Mouse (Mus musculus): ENCODE data around the gene Krt4. TPM values are rescaled to one million over a fixed set of nuclear protein-coding genes. Genes with fewer than 3 reads are reported as not detected.

Krt4 gene
- total RNA-seq, 2 experiments from 2014 or later = 0.33 TPM; not detected in 1

DNA sequence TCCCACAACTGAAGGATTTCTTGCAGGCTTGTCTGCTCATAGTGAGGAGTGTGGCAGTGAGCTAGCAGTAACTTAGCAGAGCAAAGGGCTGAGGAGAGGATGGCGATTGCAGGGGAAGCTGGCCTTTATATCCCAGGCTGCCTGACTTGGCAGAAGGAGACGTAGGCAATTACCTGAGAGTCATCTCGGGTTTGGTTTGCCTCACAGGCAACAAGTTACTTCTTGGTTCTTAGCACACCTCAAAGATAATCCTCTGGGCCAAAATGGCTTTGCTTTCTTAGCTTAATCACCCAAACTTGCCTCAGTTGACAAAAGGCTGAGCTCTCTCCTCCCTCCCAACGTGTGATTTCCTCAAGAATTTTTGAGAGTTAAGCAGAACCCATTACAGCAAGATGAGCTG is 31.7 kb downstream of the Krt4 start, which contains the start of gene Krt76:
Gene Krt76 (minus strand): TSS at position 101 of the 400 bp plus-strand sequence.
- DNase-seq = no peak

DNA sequence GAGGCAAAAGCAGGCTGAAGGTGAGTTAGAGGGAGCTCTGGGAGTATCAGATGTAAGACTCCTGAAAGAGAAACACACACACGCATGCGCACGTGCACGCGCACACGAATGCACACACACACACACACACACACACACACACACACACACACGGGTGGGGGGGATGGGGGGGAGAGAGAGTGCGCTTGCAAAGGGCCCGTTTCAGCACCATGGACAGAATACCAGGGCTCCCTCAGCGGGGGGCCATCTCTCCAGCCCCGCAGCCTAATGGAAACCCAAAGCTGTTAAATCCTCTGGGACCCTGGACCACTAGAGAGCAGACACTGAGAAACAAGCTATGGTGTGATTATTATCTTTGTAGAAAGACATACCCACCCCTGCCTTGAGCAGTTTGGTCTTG is 44.8 kb downstream of the Krt4 start:
- DNase-seq = no peak

DNA sequence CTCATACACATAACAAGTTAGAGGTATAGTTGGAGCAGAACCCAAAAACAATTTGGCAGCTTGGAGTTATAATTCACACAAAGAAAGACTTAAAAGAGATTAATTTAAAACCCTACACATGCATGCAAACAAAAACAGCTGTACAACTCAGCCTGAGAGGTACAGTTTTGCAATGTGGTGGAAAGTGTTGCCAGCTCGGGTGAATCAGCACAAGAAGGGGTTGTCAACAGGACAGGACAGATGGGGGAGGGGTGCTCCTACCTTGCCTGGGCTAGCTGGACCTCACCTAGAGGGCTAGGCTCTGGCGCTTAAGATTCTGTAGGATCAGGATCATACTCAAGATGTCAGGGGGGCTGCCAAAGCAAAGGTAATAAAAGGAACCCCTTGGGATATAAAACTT is 46.5 kb downstream of the Krt4 start:
- no peak for DNase-seq

DNA sequence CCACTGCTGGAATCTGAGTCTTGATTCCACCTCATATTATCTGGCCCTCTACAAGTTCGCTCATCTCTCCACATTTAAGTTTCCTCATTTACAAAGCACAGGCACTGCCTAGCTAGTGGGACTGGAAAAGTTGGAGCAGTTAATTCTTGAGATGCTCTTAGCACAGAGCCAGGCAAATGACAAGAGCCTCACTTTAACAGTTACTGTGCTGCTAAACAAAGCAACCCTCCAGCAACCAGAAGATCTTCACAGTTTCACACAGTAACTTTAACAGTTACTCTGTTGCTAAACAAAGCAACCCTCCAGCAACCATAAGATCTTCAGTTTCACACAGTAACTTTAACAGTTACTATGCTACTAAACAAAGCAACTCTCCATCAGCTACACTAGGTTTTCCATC is 50.2 kb downstream of the Krt4 start:
- DNase-seq = no peak

DNA sequence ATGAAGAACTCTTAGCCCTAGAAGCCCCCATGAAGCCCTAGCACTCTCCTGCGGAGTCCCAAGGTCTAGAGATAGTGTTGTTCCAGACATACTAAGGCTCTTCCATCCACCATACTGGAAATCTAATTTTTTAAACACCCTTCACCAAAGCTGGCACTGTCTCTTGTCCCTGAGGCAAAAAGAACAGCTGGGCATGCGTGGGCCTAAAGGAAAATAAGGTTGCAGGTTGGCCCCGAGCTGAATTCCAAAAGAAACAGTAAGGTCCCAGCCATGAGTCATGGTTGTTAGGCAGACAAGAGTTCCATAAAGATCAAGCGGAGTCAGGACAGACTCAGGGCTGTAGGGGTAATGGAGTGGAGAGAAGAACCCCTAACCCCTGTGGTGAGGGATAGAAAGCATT is 51.3 kb downstream of the Krt4 start:
- no peak for DNase-seq

DNA sequence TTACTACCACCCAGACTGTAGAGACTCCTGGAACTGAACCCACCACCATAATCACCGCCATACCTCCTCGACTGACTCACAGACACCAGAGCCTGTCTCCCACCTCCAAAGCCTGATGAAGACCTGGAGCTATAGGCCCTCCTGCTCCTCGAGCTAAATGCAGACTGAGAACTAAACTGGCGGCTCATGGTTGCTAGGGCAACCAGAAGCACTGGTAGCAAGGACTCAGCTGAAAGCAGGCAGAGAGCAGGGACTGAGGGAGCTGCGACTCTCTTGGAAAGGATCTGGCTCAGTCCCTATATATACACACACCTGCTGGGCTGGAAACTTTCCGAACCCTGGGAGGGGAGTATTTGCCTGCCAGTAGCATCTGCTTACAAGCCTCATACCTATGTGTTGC is 55.1 kb downstream of the Krt4 start, which contains the start of gene Krt77:
Gene Krt77 (minus strand): TSS at position 275 of the 400 bp plus-strand sequence.
- no peak for DNase-seq

Small RNAs within 50 kb of the gene (microRNA-seq; reads per million reads assigned to microRNA genes)
- 0 reads per million in 2 experiments for gene Gm44356

Other genes starting within 250 kb of the Krt4 start
- not detected for gene Krt6b, start 244.4 kb downstream of the Krt4 start, total RNA-seq (2021)
- not detected for gene Krt6a, start 230.4 kb downstream of the Krt4 start, total RNA-seq (2021)
- gene Krt5, start 211.8 kb downstream of the Krt4 start, total RNA-seq (2021) = 1 to 10 TPM in 1 of 2 experiments, not detected in 1; 1.5 TPM
- gene Krt71, start 181.6 kb downstream of the Krt4 start, total RNA-seq (2021) = not detected
- not detected for gene Krt72, start 138.3 kb downstream of the Krt4 start, total RNA-seq (2021)
- not detected for gene Krt73, start 122.4 kb downstream of the Krt4 start, total RNA-seq (2021)
- gene Krt2, start 106.6 kb downstream of the Krt4 start, total RNA-seq (2021) = not detected
- not detected for gene Krt1, start 73.9 kb downstream of the Krt4 start, total RNA-seq (2021)
- gene Krt77, start 55.0 kb downstream of the Krt4 start, total RNA-seq (2021) = not detected
- not detected for gene Krt76, start 31.8 kb downstream of the Krt4 start, total RNA-seq (2021)
- gene Krt79, start 15.6 kb upstream of the Krt4 start, total RNA-seq (2021) = not detected
- under 1 TPM in 1 of 2 experiments, not detected in 1; 0.07 TPM for gene Krt78, start 29.6 kb upstream of the Krt4 start, total RNA-seq (2021)
- gene Krt8, start 79.7 kb upstream of the Krt4 start, total RNA-seq (2021) = 1 to 10 TPM; 1.5 to 3.0 TPM
- 1 to 10 TPM; 2.8 to 3.7 TPM for gene Krt18, start 103.4 kb upstream of the Krt4 start, total RNA-seq (2021)
- 100 to 1,000 TPM; 151 to 167 TPM for gene Eif4b, start 149.0 kb upstream of the Krt4 start, total RNA-seq (2021)
- 100 to 1,000 TPM; 109 to 123 TPM for gene Tns2, start 175.7 kb upstream of the Krt4 start, total RNA-seq (2021)
- gene Spryd3, start 211.5 kb upstream of the Krt4 start, total RNA-seq (2021) = 10 to 100 TPM; 14.4 to 15.3 TPM
- 10 to 100 TPM; 23.3 to 39.7 TPM for gene Igfbp6, start 219.6 kb upstream of the Krt4 start, total RNA-seq (2021)
- not detected for gene Soat2, start 225.8 kb upstream of the Krt4 start, total RNA-seq (2021)